Mouse (Mus musculus) cortical plate, adult 2 months (tissue): ENCODE measurements around the gene Gtf2h3.

ENCODE experiments used
- CTCF ChIP-seq: fragments of 200-500 bp; IDR thresholded peaks from 2 replicates; pipeline ENCODE4 v1.5.1; 2011; ENCODE audit warnings: mild to moderate bottlenecking, control low read depth, low read length; ENCODE audit not compliant: insufficient read depth; ENCODE audit errors: extremely low read depth
- POLR2A ChIP-seq: fragments of 200-500 bp; IDR thresholded peaks from 2 replicates; pipeline ENCODE4 v1.6.1; 2011; ENCODE audit warnings: mild to moderate bottlenecking, low read length, control low read depth; ENCODE audit not compliant: insufficient read depth; ENCODE audit errors: extremely low read depth

DNA sequence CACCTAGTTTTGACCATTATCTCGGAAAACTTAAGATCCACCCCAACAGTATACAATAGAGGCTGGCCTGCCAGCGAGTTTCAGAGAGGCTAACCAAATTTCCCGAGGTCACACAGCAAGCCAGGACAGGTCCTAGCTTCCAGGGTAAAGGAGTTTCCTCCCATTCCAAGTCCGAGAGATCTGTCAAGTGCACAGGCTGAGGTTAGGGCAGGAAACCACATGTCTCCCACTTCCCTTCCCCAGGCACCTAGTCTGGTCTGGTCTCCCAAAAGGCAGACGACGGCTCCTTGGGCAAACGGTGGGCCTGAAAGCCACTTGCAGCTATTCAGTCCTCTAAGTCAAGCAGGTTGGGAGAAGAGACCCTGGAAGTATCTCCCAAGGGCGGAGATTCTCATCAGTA, 49.2 kb upstream of the Gtf2h3 start:
- no peak for TF ChIP-seq POLR2A
- TF ChIP-seq CTCF = no peak
